Mouse (Mus musculus): Measurements from ENCODE around the gene Hs3st2.

Gene Hs3st2

DNA sequence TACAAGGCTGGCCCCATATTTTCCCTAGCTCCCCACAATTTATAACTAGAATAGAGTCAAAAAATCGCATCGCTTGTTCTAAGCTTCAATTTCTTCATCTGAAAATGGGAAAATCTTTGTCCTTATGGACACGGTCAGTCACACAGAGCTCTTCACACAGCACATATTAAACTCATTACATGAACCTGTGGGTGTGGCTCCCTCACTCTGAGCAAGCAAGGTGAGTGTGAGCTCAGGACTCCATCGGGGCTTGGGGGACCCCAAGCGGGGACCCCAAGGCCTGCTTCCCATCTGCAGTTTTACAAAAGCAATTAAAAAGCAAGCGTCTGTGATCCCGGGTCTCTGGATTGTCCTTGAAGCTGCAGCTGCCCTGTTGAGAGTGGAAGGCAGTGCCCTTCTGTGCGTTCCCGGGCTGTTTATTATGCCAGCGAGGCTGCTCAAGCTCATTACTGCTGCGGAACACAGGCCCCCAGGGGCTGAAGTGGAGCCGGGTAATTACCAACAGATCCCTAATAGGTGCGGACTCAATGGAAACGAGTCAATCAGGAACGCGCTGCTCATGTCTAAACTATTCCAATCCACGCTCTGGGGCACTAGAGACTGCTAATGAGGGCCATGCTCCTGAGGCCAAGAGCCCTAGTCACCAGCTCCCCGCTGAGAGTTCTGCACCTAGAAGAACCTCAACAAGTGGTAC lies 157.8 kb downstream of the Hs3st2 start:
- DNase-seq (ENCODE audit: low read depth), result no peak

Measured in 416B (cell line).